Mouse (Mus musculus) hindbrain, embryonic 16.5 days (tissue): ENCODE results near the gene Ddx21. TPM values are rescaled to one million over a fixed set of nuclear protein-coding genes. Genes with fewer than 3 reads are reported as not detected.

Experiments used
- ATAC-seq: fragments of 200-750 bp; cut with Nextera tagmentation; 2 replicates; pipeline ENCODE4 v1.8.0; 2017; ENCODE audit warnings: moderate TSS enrichment, moderate library complexity
- H3K27ac ChIP-seq: fragments of 300-500 bp; sonication (generic); 2 replicates; pipeline ENCODE4 v1.5.1; 2014; ENCODE audit warnings: low read depth, mild to moderate bottlenecking, control low read depth, low read length, moderate library complexity
- H3K27me3 ChIP-seq: fragments of 300-500 bp; sonication (generic); replicated peaks from 2 replicates; pipeline ENCODE4 v1.6.1; 2014; ENCODE audit warnings: low read length; ENCODE audit not compliant: control insufficient read depth, insufficient read depth
- H3K36me3 ChIP-seq: fragments of 300-500 bp; sonication (generic); 2 replicates; pipeline ENCODE4 v1.6.1; 2014; ENCODE audit warnings: mild to moderate bottlenecking, low read length, moderate library complexity, mixed read lengths; ENCODE audit not compliant: control insufficient read depth, insufficient read depth
- H3K4me1 ChIP-seq: fragments of 300-500 bp; sonication (generic); 2 replicates; pipeline ENCODE4 v1.6.1; 2014; ENCODE audit warnings: low read depth, low read length; ENCODE audit not compliant: control insufficient read depth, insufficient read depth
- H3K4me2 ChIP-seq: fragments of 300-500 bp; sonication (generic); 2 replicates; pipeline ENCODE4 v1.6.1; 2014; ENCODE audit warnings: mild to moderate bottlenecking, low read length, control low read depth, moderate library complexity
- H3K4me3 ChIP-seq: fragments of 300-500 bp; sonication (generic); 2 replicates; pipeline ENCODE4 v1.5.1; 2014; ENCODE audit warnings: mild to moderate bottlenecking, low read length, control low read depth, moderate library complexity
- H3K9ac ChIP-seq: fragments of 300-500 bp; sonication (generic); 2 replicates; pipeline ENCODE4 v1.6.1; 2014; ENCODE audit warnings: low read depth, mild to moderate bottlenecking, control low read depth, low read length, moderate library complexity
- H3K9me3 ChIP-seq: fragments of 300-500 bp; sonication (generic); 2 replicates; pipeline ENCODE4 v1.6.1; 2014; ENCODE audit warnings: mild to moderate bottlenecking, low read length, moderate library complexity; ENCODE audit not compliant: control insufficient read depth
- WGBS: fragments of 180-500 bp; shearing (Covaris S2); extraction: QIAGEN DNeasy Blood & Tissue Kit; methylation state at CpG from one replicate; pipeline ENCODE4 v1.1.7; 2014; 5-methylcytosine and 5-hydroxymethylcytosine counted together
- polyA plus RNA-seq: library from polyadenylated mRNA; unstranded; fragments of >200 nt; fragmentation: Nextera tagmentation; extraction: Ambion mirVana; gene quantifications from 2 replicates; pipeline ENCODE4 v1.2.1, GENCODE M21; 2015

Gene Ddx21
- 10.6 and 13.9 TPM in 2 replicates for polyA plus RNA-seq

DNA sequence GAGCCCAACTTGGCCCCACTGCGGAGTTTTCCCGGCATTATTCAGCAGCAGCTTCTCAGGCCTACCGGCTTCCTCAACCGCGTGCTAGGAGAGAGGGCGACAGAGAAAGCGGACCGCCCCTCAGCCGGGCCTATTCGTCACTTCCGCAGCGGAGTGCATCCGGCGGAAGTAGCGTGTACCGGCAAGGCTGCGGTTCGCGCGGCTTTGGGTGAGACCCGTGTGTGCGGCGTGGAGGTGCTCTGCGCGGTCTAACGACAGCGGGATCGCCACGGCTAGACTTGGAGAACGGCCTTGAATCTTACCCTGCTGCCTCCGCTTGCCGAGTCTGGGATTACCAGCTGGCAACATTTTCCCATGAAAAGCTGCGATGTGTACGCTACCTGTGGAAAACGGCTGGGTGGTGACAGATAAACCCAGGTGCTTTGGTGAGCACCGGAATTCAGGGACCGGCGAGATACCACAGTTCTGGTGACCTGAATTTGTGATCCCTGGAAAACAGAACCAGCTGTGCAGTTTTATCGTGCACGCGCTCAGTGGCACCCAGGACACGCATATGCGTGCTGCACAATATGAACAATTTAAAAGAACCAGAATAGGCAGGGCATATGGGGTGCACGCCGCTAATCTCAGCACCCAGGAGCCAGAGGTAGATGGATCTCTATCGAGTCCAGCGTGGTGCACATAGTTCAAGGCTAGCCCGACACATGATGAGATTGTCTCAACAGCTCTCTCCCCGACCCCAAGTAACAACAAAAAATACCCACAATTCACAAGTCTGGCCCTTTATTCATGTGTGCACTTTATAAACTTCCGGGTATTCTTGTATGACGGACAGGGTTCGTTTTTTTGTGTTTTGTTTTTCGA is at the start of gene Ddx21:
Gene Ddx21 (minus strand): TSS at position 105 of the 864 bp plus-strand sequence.
- Histone ChIP-seq H3K4me1 (peaks cover 17% of the 10 kb centered on the region), H3K36me3 (peaks cover 11% of the 10 kb centered on the region), H3K9ac (peak within 1 kb of the TSS; percentile 89), H3K27me3 (no peaks in the 10 kb centered on the region), H3K9me3 (no peaks in the 10 kb centered on the region), H3K27ac (peak within 1 kb of the TSS; percentile 78), H3K4me2 (peak within 1 kb of the TSS; percentile 87), H3K4me3 (peak within 1 kb of the TSS; percentile 99)
- peak; percentile 99 for ATAC-seq
- WGBS: 6% methylated on average over 53 of the region's 53 CpGs

DNA sequence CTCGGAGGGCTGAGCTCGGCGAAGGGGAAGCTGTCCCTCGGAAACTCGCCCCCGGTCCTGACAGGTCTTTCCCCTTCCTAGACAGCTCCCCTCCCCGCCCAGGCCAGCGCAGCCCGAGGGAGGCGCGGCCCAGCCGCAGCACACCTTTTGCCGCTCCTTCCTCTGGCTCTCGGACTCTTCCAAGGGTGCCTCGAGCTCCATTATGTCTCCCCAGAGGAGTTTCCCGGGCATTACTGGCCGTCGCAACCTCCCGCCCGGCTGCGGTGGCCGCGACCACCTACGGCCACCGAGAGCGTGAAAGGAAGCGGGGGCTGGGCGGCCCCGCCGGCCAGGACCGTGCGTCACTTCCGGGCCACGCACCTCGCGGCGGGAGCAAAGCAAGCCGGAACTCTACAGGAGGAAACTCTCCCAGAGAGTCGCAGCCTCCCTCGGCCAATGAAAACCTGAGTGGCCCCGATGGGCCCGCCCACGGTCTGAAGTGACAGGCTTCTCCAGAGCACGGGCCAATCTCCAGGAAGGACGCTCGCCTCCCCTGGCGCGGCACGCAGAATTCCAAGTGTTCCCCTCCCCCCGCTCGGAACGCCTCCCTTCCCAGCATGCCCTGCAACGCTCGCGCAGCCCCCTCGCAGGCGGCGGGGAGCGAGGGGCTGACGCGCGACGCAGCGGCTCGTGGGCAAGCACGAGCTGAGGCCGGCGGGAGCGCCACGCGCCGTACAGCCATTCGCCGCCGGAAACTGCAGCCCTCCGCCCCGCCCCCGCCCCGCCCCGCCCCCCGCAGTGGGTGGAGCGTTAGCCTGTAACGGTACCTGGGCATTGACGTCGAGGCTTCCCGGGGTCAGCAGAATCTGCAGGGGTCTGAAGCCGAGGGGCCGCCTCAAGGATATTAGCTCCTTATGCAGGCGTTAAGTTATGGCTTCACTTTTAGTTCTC is 49.1 kb upstream of the Ddx21 start, which contains the start of gene Ddx50:
Gene Ddx50 (minus strand): TSS at position 338 of the 930 bp plus-strand sequence.
- Histone ChIP-seq H3K36me3 (peaks cover 3% of the 10 kb centered on the region), H3K27me3 (no peaks in the 10 kb centered on the region), H3K4me1 (peaks cover 12% of the 10 kb centered on the region), H3K27ac (peak within 1 kb of the TSS; percentile 96), H3K9ac (peak within 1 kb of the TSS; percentile 89), H3K4me2 (peak within 1 kb of the TSS; percentile 91), H3K9me3 (no peaks in the 10 kb centered on the region), H3K4me3 (peak within 1 kb of the TSS; percentile 87)
- ATAC-seq: peak; percentile 100
- WGBS: under 1% methylated on average over 81 of the region's 89 CpGs

DNA sequence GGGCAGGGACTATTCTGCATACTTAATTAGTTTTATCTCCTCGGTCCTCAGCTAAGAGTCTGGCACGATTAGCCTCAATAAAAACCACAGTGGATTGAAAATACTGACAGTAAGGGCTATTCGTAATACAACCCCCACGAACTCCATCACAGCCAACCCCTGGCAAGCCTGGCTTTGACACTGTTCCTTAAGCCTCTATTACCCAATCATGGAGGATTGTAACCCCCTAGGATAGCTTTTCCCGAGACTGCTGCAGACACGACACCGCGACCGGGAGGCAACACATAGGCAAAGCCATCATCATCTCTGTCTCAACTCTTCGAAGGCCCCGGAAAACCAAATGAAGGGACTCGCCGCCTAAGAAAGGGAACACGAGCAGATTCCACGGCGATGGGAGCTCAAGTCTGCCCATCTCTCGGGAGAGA is 48.3 kb upstream of the Ddx21 start:
- 0% methylated on average over 17 of the region's 17 CpGs for WGBS
- Histone ChIP-seq H3K36me3 (peaks cover 3% of the 10 kb centered on the region), H3K4me3 (peak overlapping the region; percentile 87), H3K27ac (peak overlapping the region; percentile 96), H3K9me3 (no peaks in the 10 kb centered on the region), H3K27me3 (no peaks in the 10 kb centered on the region), H3K9ac (peak overlapping the region; percentile 89), H3K4me1 (peaks cover 12% of the 10 kb centered on the region), H3K4me2 (peak overlapping the region; percentile 91)
- no peak for ATAC-seq

DNA sequence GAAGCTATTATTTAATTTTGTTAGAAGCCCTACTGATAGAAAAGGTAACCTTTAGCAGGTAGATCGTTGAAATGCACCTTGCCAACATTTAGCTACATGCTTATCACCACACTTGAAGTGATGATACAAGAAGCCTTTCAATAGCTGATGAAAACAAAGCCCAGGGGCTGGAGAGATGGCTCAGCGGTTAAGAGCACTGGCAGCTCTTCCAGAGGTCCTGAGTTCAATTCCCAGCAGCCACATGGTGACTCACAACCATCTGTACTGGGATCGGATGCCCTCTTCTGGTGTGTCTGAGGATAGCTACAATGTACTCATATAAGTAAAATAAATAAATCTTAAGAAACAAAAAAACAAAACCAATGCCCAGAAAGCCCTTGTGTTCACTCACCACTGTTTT is 2.1 kb upstream of the Ddx21 start:
- Histone ChIP-seq H3K9ac (no peak overlapping the region), H3K4me3 (no peak overlapping the region), H3K36me3 (no peaks in the 10 kb centered on the region), H3K4me2 (no peak overlapping the region), H3K27me3 (no peaks in the 10 kb centered on the region), H3K27ac (no peak overlapping the region), H3K9me3 (no peaks in the 10 kb centered on the region), H3K4me1 (peaks cover 17% of the 10 kb centered on the region)
- ATAC-seq: no peak
- WGBS: 85% methylated on average over 3 of the region's 3 CpGs

DNA sequence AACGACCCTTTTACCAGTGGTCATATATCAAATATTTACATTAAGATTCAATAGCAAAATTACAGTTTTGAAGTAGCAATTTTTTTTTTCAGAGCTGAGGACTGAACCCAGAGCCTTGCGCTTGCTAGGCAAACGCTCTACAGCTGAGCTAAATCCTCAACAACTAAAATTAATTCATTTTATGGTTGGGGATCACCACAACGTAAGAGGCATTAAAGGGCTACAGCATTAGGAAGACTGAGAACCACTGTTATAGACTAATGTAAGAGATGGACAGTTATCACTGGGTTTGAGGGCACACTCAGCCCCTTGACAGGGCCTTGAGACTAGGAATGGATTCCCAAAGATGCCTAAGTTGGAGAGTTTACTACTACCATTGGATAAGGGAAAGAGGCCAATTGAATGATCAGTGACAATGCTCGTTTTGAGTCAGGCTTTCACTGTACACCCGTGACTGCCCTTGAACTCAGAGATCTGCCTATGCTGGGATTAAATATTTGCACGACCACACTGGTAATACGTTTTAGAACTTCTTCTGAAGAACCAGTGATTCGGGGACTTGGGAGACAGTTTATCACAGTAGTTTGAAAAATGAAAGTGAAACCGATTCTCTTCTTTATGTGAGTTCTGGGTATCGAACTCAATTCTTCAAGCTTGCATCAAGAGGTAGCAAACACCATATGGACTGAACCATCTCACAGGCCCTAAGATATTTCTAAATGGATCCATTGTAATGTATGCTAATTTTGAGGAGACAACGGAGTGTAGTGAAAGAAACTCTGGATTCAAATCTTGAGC is 1.4 kb upstream of the Ddx21 start:
- Histone ChIP-seq H3K27ac (no peak overlapping the region), H3K9ac (no peak overlapping the region), H3K9me3 (no peaks in the 10 kb centered on the region), H3K27me3 (no peaks in the 10 kb centered on the region), H3K36me3 (peaks cover 2% of the 10 kb centered on the region; the same call in 1 of the 2 replicates), H3K4me2 (no peak overlapping the region; the same call in 1 of the 2 replicates), H3K4me1 (peaks cover 17% of the 10 kb centered on the region), H3K4me3 (no peak overlapping the region)
- WGBS: 90% methylated on average over 12 of the region's 12 CpGs
- ATAC-seq: no peak

DNA sequence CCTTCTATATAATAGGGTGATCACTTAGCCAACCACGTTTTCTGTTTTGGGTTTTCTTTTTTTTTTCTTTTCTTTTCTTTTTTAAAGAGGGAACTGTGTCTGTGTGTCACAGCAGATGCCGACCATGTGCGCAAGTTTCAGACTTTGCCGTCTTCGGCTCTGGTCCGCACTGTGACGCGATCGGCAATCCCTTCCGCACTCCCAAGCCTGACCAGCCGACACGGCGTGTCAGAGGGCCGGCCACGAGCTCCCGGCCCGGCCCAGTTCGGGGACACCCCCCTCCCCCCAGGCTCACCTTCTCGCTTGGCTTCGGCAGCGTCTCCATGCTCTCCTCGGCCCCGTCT is 276 bp downstream of the Ddx21 start:
- H3K9ac ChIP-seq: peak overlapping the region; percentile 89
- peaks cover 17% of the 10 kb centered on the region for H3K4me1 ChIP-seq
- peak overlapping the region; percentile 99 for H3K4me3 ChIP-seq
- H3K27me3 ChIP-seq: no peaks in the 10 kb centered on the region
- H3K36me3 ChIP-seq: peaks cover 13% of the 10 kb centered on the region
- no peaks in the 10 kb centered on the region for H3K9me3 ChIP-seq
- peak; percentile 82 for ATAC-seq
- WGBS: 0% methylated on average over 23 of the region's 23 CpGs
- H3K4me2 ChIP-seq: peak overlapping the region; percentile 87
- peak overlapping the region; percentile 78 for H3K27ac ChIP-seq

DNA sequence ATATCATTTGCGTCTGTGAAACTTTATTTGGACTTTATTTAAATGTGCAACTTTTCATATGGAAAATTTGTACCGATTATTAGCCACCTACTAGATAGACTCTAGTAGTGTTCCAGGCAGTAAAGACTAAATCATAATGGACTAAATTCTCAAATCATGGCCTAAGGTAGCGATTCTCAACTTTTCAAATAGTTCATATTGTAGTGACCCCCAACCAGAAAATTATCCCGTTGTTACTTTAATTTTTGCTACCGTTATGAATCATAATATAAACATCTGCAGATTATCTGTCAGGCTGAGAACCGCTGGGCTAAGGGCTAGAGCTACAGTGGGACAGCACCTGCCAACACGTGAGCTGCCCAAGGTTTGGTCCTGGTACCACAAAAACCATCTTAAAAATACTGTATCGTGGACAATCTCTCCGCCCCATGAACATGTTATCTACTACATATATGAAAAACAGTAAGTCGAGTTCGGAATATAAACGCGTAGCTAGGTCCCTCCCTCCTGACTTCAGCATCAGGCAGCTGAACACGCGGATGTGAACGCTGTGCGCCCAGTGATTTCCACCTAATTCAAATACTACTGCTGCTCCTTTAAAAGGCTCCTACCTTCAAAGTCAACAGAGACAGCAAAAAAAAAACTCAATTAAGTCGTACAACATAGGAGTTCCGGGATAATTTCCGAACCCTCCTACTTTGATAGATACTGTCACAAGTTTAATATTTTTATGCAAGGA is 859 bp downstream of the Ddx21 start:
- Histone ChIP-seq H3K27me3 (no peaks in the 10 kb centered on the region), H3K36me3 (peaks cover 15% of the 10 kb centered on the region), H3K9me3 (no peaks in the 10 kb centered on the region), H3K4me2 (peak overlapping the region; percentile 87), H3K27ac (no peak overlapping the region), H3K9ac (peak overlapping the region; percentile 89), H3K4me1 (peaks cover 17% of the 10 kb centered on the region), H3K4me3 (peak overlapping the region; percentile 99)
- WGBS: 12% methylated on average over 20 of the region's 20 CpGs
- ATAC-seq: no peak

DNA sequence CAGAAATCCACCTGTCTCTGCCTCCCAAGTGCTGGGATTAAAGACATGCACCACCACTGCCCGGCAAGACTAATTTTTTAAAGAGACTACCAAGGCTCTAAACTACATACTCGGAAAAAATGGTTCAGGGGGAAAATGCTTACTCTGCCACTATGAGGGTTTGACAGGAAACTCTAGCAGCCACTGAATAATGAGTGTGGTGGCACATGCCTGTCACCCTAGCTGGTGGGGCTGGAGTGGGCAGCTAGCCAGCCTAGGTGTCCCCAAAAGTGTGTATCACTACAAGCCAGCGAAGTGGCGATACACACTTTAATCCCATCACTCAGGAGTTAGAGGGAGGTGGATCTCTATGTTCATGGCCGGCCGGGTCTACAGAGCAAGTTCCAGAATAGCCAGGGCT is 2.0 kb downstream of the Ddx21 start:
- 94% methylated on average over 6 of the region's 6 CpGs for WGBS
- no peak overlapping the region for H3K4me2 ChIP-seq

More for the DNA sequence above, 2.0 kb downstream of the Ddx21 start:
- Histone ChIP-seq H3K4me3 (no peak overlapping the region), H3K9me3 (no peaks in the 10 kb centered on the region), H3K27me3 (no peaks in the 10 kb centered on the region), H3K27ac (no peak overlapping the region), H3K4me1 (peaks cover 17% of the 10 kb centered on the region), H3K9ac (no peak overlapping the region), H3K36me3 (peaks cover 16% of the 10 kb centered on the region)
- ATAC-seq: no peak
